Mouse (Mus musculus) right cerebral cortex, adult 2 months (tissue): ENCODE measurements around the gene Gramd2.
"Not testable (repeated sequence)": the region's sequence is repeated elsewhere in the genome, so short reads cannot be mapped to it uniquely, and the experiment has no call there.

Experiments used
- DNase-seq, 2 experiments: peaks; one replicate each; pipeline ENCODE4 v3.0.0; 2021 to 2022; ENCODE audit warnings: low spot score in 2 of 2

The Gramd2 gene

GRCm38 (mm10) chr9:59721144-59721543 is 41.2 kb downstream of the Gramd2 start:
- no peak for DNase-seq

GRCm38 (mm10) chr9:59723096-59723657 is 43.2 kb downstream of the Gramd2 start:
- DNase-seq: peak; percentile 73 to 77

- peak; percentile 53 to 58 for DNase-seq
Observed at GRCm38 (mm10) chr9:59723791-59724442, 44.0 kb downstream of the Gramd2 start.

GRCm38 (mm10) chr9:59725515-59725914 is 45.6 kb downstream of the Gramd2 start:
- no peak for DNase-seq

GRCm38 (mm10) chr9:59727569-59728286 is 47.8 kb downstream of the Gramd2 start:
- DNase-seq: no peak

- DNase-seq: no peak
Observed at GRCm38 (mm10) chr9:59731136-59731535, 51.2 kb downstream of the Gramd2 start.

GRCm38 (mm10) chr9:59733075-59733474 is 53.1 kb downstream of the Gramd2 start:
- no peak for DNase-seq

- DNase-seq: no peak
Observed at GRCm38 (mm10) chr9:59735394-59735793, 55.5 kb downstream of the Gramd2 start.

- no peak for DNase-seq
Observed at GRCm38 (mm10) chr9:59740593-59740992, 60.6 kb downstream of the Gramd2 start.

GRCm38 (mm10) chr9:59743903-59744302 is 64.0 kb downstream of the Gramd2 start:
- no peak for DNase-seq

GRCm38 (mm10) chr9:59748387-59748786 is 68.4 kb downstream of the Gramd2 start:
- no peak for DNase-seq

- DNase-seq: peak; percentile 13 to 46
Observed at GRCm38 (mm10) chr9:59748969-59749368, 69.0 kb downstream of the Gramd2 start.

GRCm38 (mm10) chr9:59749581-59750265 is 69.8 kb downstream of the Gramd2 start:
- DNase-seq: no peak

GRCm38 (mm10) chr9:59750267-59751065 is 70.5 kb downstream of the Gramd2 start, which contains the start of the genes Senp8 and Myo9a:
TSS of gene Senp8 (minus strand) at chr9:59750710.
TSS of gene Myo9a (plus strand) at chr9:59750896.
- peak; percentile 99 for DNase-seq

GRCm38 (mm10) chr9:59751066-59751581 is 71.2 kb downstream of the Gramd2 start:
- peak; percentile 66 to 80 for DNase-seq

- peak in 1 of 2 experiments; percentile 20 for DNase-seq
Observed at GRCm38 (mm10) chr9:59751966-59752365, 72.0 kb downstream of the Gramd2 start.

GRCm38 (mm10) chr9:59755199-59755598 is 75.3 kb downstream of the Gramd2 start:
- no peak for DNase-seq

GRCm38 (mm10) chr9:59757016-59757415 is 77.1 kb downstream of the Gramd2 start:
- DNase-seq: not testable (repeated sequence)

- no peak for DNase-seq
Observed at GRCm38 (mm10) chr9:59760515-59760914, 80.6 kb downstream of the Gramd2 start.

- DNase-seq: not testable (repeated sequence)
Observed at GRCm38 (mm10) chr9:59766966-59767461, 87.1 kb downstream of the Gramd2 start.
